Mouse (Mus musculus): ENCODE data around the gene Zcchc7.

DNA sequence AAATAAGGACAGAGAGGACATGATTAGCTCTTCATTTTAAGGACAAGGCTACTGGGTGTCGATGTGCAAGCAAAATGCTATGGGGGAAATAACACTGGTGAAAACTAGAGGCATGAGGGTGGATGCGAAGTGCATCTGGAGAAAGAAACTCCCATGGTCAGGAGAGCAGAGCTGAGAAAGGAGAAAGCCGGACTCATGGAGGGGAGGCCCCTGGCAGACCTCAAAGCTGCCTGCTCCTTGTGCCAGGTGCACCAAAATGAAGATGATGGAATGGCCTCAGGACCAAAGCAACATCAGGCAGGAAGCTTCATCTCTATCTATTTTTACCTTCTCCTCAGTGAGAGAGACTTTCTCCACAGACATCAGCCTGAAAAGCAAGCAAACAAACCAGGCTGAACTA is 38.0 kb upstream of the Zcchc7 start:
- TF ChIP-seq POLR2A (IDR thresholded peaks at IDR 0.05; ENCODE audit: borderline replicate concordance, low read depth, low read length) (no peak), CTCF (IDR thresholded peaks at IDR 0.05; ENCODE audit: low read depth, low read length) (no peak)
